In the genomic region with DNA sequence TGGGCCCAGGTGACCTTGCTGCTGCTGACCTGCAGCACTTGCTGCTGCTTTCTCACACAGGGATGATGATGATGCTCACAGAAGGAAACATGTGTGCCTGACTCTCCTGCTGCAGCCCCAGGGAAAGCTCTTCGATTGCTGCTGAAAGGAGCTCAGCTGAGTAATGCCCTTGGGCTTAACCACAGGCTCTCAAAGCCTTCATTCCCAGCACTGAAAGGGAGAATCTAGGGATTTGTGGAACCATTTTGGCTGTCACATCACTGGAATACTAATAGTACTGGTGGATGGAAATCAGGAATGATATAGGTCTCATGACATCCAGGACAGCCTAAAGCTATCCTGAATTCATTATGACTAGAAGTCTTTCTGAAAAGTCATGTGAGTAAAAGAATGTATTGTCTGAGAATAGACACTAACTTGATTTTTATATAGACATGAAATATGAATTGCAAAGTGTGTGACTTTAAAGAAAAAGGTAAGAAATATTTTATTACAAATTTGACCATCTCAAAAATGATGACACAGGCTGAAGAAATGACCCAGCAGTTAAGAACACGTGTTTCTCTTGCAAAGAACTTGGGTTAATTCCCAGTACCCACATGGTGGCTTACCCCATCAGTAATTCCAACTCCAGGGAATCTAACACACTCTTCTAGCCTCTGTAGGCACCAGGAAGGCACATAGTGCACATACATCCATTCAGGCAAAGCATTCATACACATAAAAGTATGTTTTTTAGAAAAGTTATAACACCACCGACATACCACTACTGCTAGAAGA, we compare ENCODE assay signal across 17 mouse cellular contexts. TPM values are rescaled to one million over a fixed set of nuclear protein-coding genes. Genes with fewer than 3 reads are reported as not detected.
A peak's percentile ranks its signal among the peaks of the same experiment; 100 is the strongest.
DNase-seq lines count a peak whose midpoint lies in the region; ATAC-seq and TF ChIP-seq lines count a peak whose summit lies in the region.
"Had no signal": no experiment of that assay in that cellular context is flagged by ENCODE, and none has a peak within 500 bp of the region (broad histone marks: within the 10 kb centered on the region; RNA-seq: fewer than 3 reads in every experiment).

No protein-coding gene starts in this region.

- no peak for TF ChIP-seq POLR2A in embryonic fibroblast, embryonic 13.5 days (IDR thresholded peaks at IDR 0.05; ENCODE audit: low read depth, low read length)
- no peak for TF ChIP-seq POLR2A in cerebellum, adult 2 months (IDR thresholded peaks at IDR 0.05; ENCODE audit: borderline replicate concordance, insufficient read depth, low read length)

- no peaks in the 10 kb centered on the region for H3K27me3 ChIP-seq in midbrain, embryonic 16.5 days (ENCODE audit: control insufficient read depth, insufficient read depth, low read depth, low read length)
- no peaks in the 10 kb centered on the region for H3K27me3 ChIP-seq in midbrain, embryonic 10.5 days (ENCODE audit: low read depth, poor library complexity, severe bottlenecking)
- H3K27me3 ChIP-seq in cerebellum, adult 2 months (ENCODE audit: control insufficient read depth, insufficient read depth, low read length) = no peaks in the 10 kb centered on the region
- H3K27me3 ChIP-seq: forebrain, embryonic 13.5 days; heart, embryonic 13.5 days; hindbrain, embryonic 15.5 days had no signal

- no peaks in the 10 kb centered on the region; the same call in 1 of the 2 replicates for H3K9me3 ChIP-seq in midbrain, embryonic 16.5 days (replicated peaks; ENCODE audit: control insufficient read depth, low read length, poor library complexity, severe bottlenecking)
- H3K9me3 ChIP-seq in midbrain, embryonic 10.5 days (replicated peaks) = no peaks in the 10 kb centered on the region
- H3K9me3 ChIP-seq: forebrain, embryonic 13.5 days; heart, embryonic 13.5 days; hindbrain, embryonic 15.5 days had no signal

- H3K27ac ChIP-seq in midbrain, embryonic 16.5 days (ENCODE audit: low read length) = no peak overlapping the region
- H3K27ac ChIP-seq in midbrain, embryonic 10.5 days (replicated peaks) = no peak overlapping the region
- peak overlapping the region; percentile 82 for H3K27ac ChIP-seq in embryonic fibroblast, embryonic 13.5 days (ENCODE audit: insufficient read depth, low read length)
- no peak overlapping the region for H3K27ac ChIP-seq in cerebellum, adult 2 months (ENCODE audit: insufficient read depth, low read length)
- H3K27ac ChIP-seq: forebrain, embryonic 13.5 days; gastrocnemius, adult 2 months; heart, embryonic 13.5 days; hindbrain, embryonic 15.5 days had no signal

- H3K36me3 ChIP-seq in midbrain, embryonic 16.5 days (ENCODE audit: control insufficient read depth, insufficient read depth, low read length) = no peaks in the 10 kb centered on the region
- no peaks in the 10 kb centered on the region for H3K36me3 ChIP-seq in midbrain, embryonic 10.5 days
- H3K36me3 ChIP-seq: heart, embryonic 13.5 days; hindbrain, embryonic 15.5 days had no signal

- DNase-seq in adrenal gland, adult 2 months = peak; percentile 22
- no peak for DNase-seq in adrenal gland, postnatal 10 days
- DNase-seq in midbrain, embryonic 10.5 days (ENCODE audit: low spot score) = no peak
- peak; percentile 73 for DNase-seq in Muller cell, postnatal 12 days (ENCODE audit: inconsistent ontology term)
- no peak for DNase-seq in B cell, adult 2 months
- DNase-seq in cerebellum, adult 2 months = no peak
- DNase-seq: cerebellum, adult 18-20 months; cerebellum, postnatal 10 days; forebrain, postnatal 0 days; gastrocnemius, adult 2 months; gastrocnemius, postnatal 25 days; heart, postnatal 36 days had no signal

- TF ChIP-seq CTCF in embryonic fibroblast, embryonic 13.5 days (IDR thresholded peaks at IDR 0.05; ENCODE audit: borderline replicate concordance, insufficient read depth, low read length) = no peak
- TF ChIP-seq CTCF in cerebellum, adult 2 months (IDR thresholded peaks at IDR 0.05; ENCODE audit: borderline replicate concordance, insufficient read depth, low read depth, low read length) = no peak

- ATAC-seq in midbrain, embryonic 16.5 days = peak; percentile 52; the same call in 1 of the 2 replicates
- ATAC-seq: forebrain, embryonic 13.5 days; forebrain, postnatal 0 days had no signal

- H3K4me3 ChIP-seq in midbrain, embryonic 16.5 days (ENCODE audit: low read depth, low read length) = no peak overlapping the region
- H3K4me3 ChIP-seq in midbrain, embryonic 10.5 days = no peak overlapping the region
- no peak overlapping the region for H3K4me3 ChIP-seq in embryonic fibroblast, embryonic 13.5 days (ENCODE audit: insufficient read depth, low read length)
- no peak overlapping the region for H3K4me3 ChIP-seq in cerebellum, adult 2 months (replicated peaks; ENCODE audit: insufficient read depth, low read depth, low read length)
- H3K4me3 ChIP-seq: forebrain, embryonic 13.5 days; gastrocnemius, adult 2 months; heart, embryonic 13.5 days; hindbrain, embryonic 15.5 days had no signal

- no peak overlapping the region for H3K9ac ChIP-seq in midbrain, embryonic 16.5 days (ENCODE audit: low read depth, low read length)
- H3K9ac ChIP-seq: forebrain, embryonic 13.5 days; forebrain, postnatal 0 days; heart, embryonic 13.5 days; hindbrain, embryonic 15.5 days had no signal

- 60% methylated on average over 3 of the region's 3 CpGs for WGBS in midbrain, embryonic 16.5 days
- 82% methylated on average over 3 of the region's 3 CpGs for WGBS in midbrain, embryonic 10.5 days
- 48% methylated on average over 3 of the region's 3 CpGs for WGBS in cerebellum, adult 2 months

- no peaks in the 10 kb centered on the region for H3K4me1 ChIP-seq in midbrain, embryonic 16.5 days (ENCODE audit: control insufficient read depth, insufficient read depth, low read length)
- H3K4me1 ChIP-seq in midbrain, embryonic 10.5 days = 0 out of 2 replicates have a peak, but pooled peaks cover 4% of the 10 kb centered on the region
- peaks cover 10% of the 10 kb centered on the region for H3K4me1 ChIP-seq in embryonic fibroblast, embryonic 13.5 days (ENCODE audit: control insufficient read depth, insufficient read depth, low read length)
- H3K4me1 ChIP-seq in cerebellum, adult 2 months (ENCODE audit: control insufficient read depth, insufficient read depth, low read length) = no peaks in the 10 kb centered on the region
- H3K4me1 ChIP-seq: hindbrain, embryonic 15.5 days had no signal

- no peak overlapping the region for H3K4me2 ChIP-seq in midbrain, embryonic 16.5 days (ENCODE audit: low read length)
- H3K4me2 ChIP-seq: forebrain, embryonic 13.5 days; heart, embryonic 13.5 days; hindbrain, embryonic 15.5 days had no signal

RNA-seq across cellular contexts. Expression of a gene that starts 43.9 kb away (rescaled TPM):
- 1 to 10 TPM; 5.7 to 6.9 TPM for total RNA-seq in adrenal gland, adult 2 months (2021)
- 8.6 and 12.0 TPM in 2 replicates for polyA plus RNA-seq in adrenal gland, adult 2 months (2012; rRNA removed)
- total RNA-seq in adrenal gland, postnatal 10 days (2021) = 1 to 10 TPM; 5.5 to 8.8 TPM
- 34.8 and 34.9 TPM in 2 replicates for polyA plus RNA-seq in midbrain, embryonic 16.5 days (2015; fragmentation: Nextera tagmentation; extraction: Ambion mirVana)
- polyA plus RNA-seq in midbrain, embryonic 10.5 days (2016; fragmentation: Nextera tagmentation; extraction: Ambion mirVana) = 29.9 and 31.0 TPM in 2 replicates
- 12.9 and 19.1 TPM in 2 replicates for polyA plus RNA-seq in embryonic fibroblast, embryonic 13.5 days (2011; ENCODE audit: insufficient read length, low read depth, missing spikeins)
- 11.5 and 12.3 TPM in 2 replicates for polyA plus RNA-seq in cerebellum, adult 2 months (2012; rRNA removed)

Comparison
In these comparisons a context has a peak if more than half of its experiments do, and no peak if none do; other contexts are left out.
1. DNase-seq: peak in adrenal gland, adult 2 months (single experiment) and Muller cell, postnatal 12 days (single experiment); none in adrenal gland, postnatal 10 days (single experiment), midbrain, embryonic 10.5 days (single experiment), B cell, adult 2 months (0 of 2) and cerebellum, adult 2 months (0 of 2).